Mouse (Mus musculus) G1E (cell line): ENCODE data around the gene Rngtt. TPM values are rescaled to one million over a fixed set of nuclear protein-coding genes. Genes with fewer than 3 reads are reported as not detected.

Experiments used
- ATAC-seq: 2 replicates; pipeline ENCODE4 v1.8.0; 2016; ENCODE audit warnings: mild to moderate bottlenecking; ENCODE audit not compliant: insufficient number of reproducible peaks, poor library complexity, low FRiP score, severe bottlenecking; ENCODE audit errors: extremely low read depth
- DNase-seq: peaks from one replicate; pipeline ENCODE4 v3.0.0; 2012; ENCODE audit warnings: low spot score
- H3K27me3 ChIP-seq: 2 replicates; pipeline ENCODE4 v1.6.1; 2012; ENCODE audit warnings: mild to moderate bottlenecking, low read length, inconsistent platforms; ENCODE audit not compliant: insufficient read depth
- H3K36me3 ChIP-seq: replicated peaks from 2 replicates; pipeline ENCODE3; 2012; ENCODE audit warnings: mild to moderate bottlenecking, inconsistent platforms
- H3K4me1 ChIP-seq: 2 replicates; pipeline ENCODE4 v1.6.1; 2012; ENCODE audit warnings: low read depth, low read length, inconsistent platforms, mixed read lengths; ENCODE audit not compliant: insufficient read depth
- H3K4me3 ChIP-seq: 2 replicates; pipeline ENCODE4 v1.5.1; 2012; ENCODE audit warnings: low read depth, mild to moderate bottlenecking, inconsistent platforms, low read length, moderate library complexity, mixed read lengths
- H3K9me3 ChIP-seq: replicated peaks from 2 replicates; pipeline ENCODE4 v1.6.1; 2012; ENCODE audit warnings: inconsistent platforms
- CTCF ChIP-seq: IDR thresholded peaks from 2 replicates; pipeline ENCODE4 v1.5.1; 2012; ENCODE audit warnings: low read depth, low read length, inconsistent platforms, mixed read lengths
- GATA1 ChIP-seq: IDR thresholded peaks from 2 replicates; pipeline ENCODE4 v1.6.1; 2012; ENCODE audit warnings: borderline replicate concordance, low read length, inconsistent platforms, mixed read lengths
- GATA2 ChIP-seq: IDR thresholded peaks from 2 replicates; pipeline ENCODE4 v1.6.1; 2012; ENCODE audit warnings: low read depth, low read length, inconsistent platforms, borderline replicate concordance
- POLR2AphosphoS5 ChIP-seq: IDR thresholded peaks from 2 replicates; pipeline ENCODE4 v1.6.1; 2012; ENCODE audit warnings: low read depth, low read length, inconsistent platforms; ENCODE audit not compliant: insufficient replicate concordance
- TAL1 ChIP-seq: conservative IDR thresholded peaks from 2 replicates; pipeline ENCODE4 v1.6.1; 2012; ENCODE audit warnings: low read depth, low read length, inconsistent platforms, mixed read lengths
- polyA plus RNA-seq: library from polyadenylated mRNA; stranded (reverse); fragments of >175 nt; gene quantifications from 2 replicates; pipeline ENCODE4 v1.2.3, GENCODE M21; 2012
- total RNA-seq, 2 experiments: library from RNA; stranded (forward) in 1 of 2; stranded (reverse) in 1 of 2; fragments of 200-1000 nt in 1 of 2; fragments of >200 nt in 1 of 2; fragmentation: Nextera tagmentation in 1 of 2; gene quantifications; 2 replicates each; pipeline ENCODE4 v1.2.3; 2014 to 2017

Rngtt gene
- total and polyA plus RNA-seq, 3 experiments = 5.6 to 46.2 (median 35.7) TPM

GRCm38 (mm10) chr4:33520938-33521337 lies 210.8 kb downstream of the Rngtt start:
- ATAC-seq = no peak
- TF ChIP-seq CTCF (no peak), GATA2 (no peak), TAL1 (no peak), POLR2AphosphoS5 (no peak), GATA1 (no peak)

GRCm38 (mm10) chr4:33523774-33524173 lies 213.7 kb downstream of the Rngtt start:
- Histone ChIP-seq H3K4me3 (no peak overlapping the region), H3K4me1 (no peaks in the 10 kb centered on the region), H3K36me3 (no peaks in the 10 kb centered on the region), H3K9me3 (no peaks in the 10 kb centered on the region), H3K27me3 (peaks cover 20% of the 10 kb centered on the region)
- no peak for ATAC-seq
- DNase-seq = no peak
- no peak for TF ChIP-seq POLR2AphosphoS5
- no peak for TF ChIP-seq GATA2
- TF ChIP-seq TAL1 = no peak
- no peak for TF ChIP-seq CTCF
- no peak for TF ChIP-seq GATA1

More at GRCm38 (mm10) chr4:33520938-33521337, 210.8 kb downstream of the Rngtt start:
- peaks cover 23% of the 10 kb centered on the region for H3K27me3 ChIP-seq
- H3K36me3 ChIP-seq = no peaks in the 10 kb centered on the region
- no peaks in the 10 kb centered on the region for H3K4me1 ChIP-seq
- DNase-seq = no peak
- H3K9me3 ChIP-seq = no peaks in the 10 kb centered on the region
- H3K4me3 ChIP-seq = no peak overlapping the region

- TF ChIP-seq TAL1 (no peak), POLR2AphosphoS5 (no peak), GATA2 (no peak), GATA1 (no peak), CTCF (no peak)
- ATAC-seq = no peak
- DNase-seq = no peak
Observed at GRCm38 (mm10) chr4:33524481-33525141, 214.5 kb downstream of the Rngtt start.

GRCm38 (mm10) chr4:33525272-33525671 lies 215.2 kb downstream of the Rngtt start:
- Histone ChIP-seq H3K4me1 (no peaks in the 10 kb centered on the region), H3K36me3 (no peaks in the 10 kb centered on the region), H3K4me3 (no peak overlapping the region), H3K27me3 (peaks cover 14% of the 10 kb centered on the region), H3K9me3 (no peaks in the 10 kb centered on the region)
- DNase-seq = no peak
- TF ChIP-seq TAL1 = no peak
- TF ChIP-seq GATA1 = no peak
- no peak for TF ChIP-seq GATA2
- TF ChIP-seq CTCF = no peak
- no peak for TF ChIP-seq POLR2AphosphoS5
- ATAC-seq = no peak

More at GRCm38 (mm10) chr4:33524481-33525141, 214.5 kb downstream of the Rngtt start:
- no peak overlapping the region for H3K4me3 ChIP-seq
- no peaks in the 10 kb centered on the region for H3K4me1 ChIP-seq
- no peaks in the 10 kb centered on the region for H3K9me3 ChIP-seq
- H3K36me3 ChIP-seq = no peaks in the 10 kb centered on the region
- H3K27me3 ChIP-seq = peaks cover 17% of the 10 kb centered on the region

- Histone ChIP-seq H3K27me3 (peaks cover 13% of the 10 kb centered on the region), H3K9me3 (no peaks in the 10 kb centered on the region), H3K36me3 (no peaks in the 10 kb centered on the region), H3K4me1 (no peaks in the 10 kb centered on the region), H3K4me3 (no peak overlapping the region)
- no peak for TF ChIP-seq POLR2AphosphoS5
- TF ChIP-seq GATA2 = no peak
- no peak for TF ChIP-seq GATA1
- TF ChIP-seq TAL1 = no peak
- no peak for TF ChIP-seq CTCF
- DNase-seq = no peak
- no peak for ATAC-seq
Observed at GRCm38 (mm10) chr4:33526092-33526491, 216.0 kb downstream of the Rngtt start.

GRCm38 (mm10) chr4:33526675-33527074 lies 216.6 kb downstream of the Rngtt start:
- peaks cover 9% of the 10 kb centered on the region for H3K27me3 ChIP-seq
- H3K9me3 ChIP-seq = no peaks in the 10 kb centered on the region
- TF ChIP-seq TAL1 (no peak), GATA1 (no peak), POLR2AphosphoS5 (no peak), GATA2 (no peak), CTCF (no peak)
- H3K4me1 ChIP-seq = no peaks in the 10 kb centered on the region
- ATAC-seq (no peak), DNase-seq (no peak)
- H3K36me3 ChIP-seq = no peaks in the 10 kb centered on the region
- no peak overlapping the region for H3K4me3 ChIP-seq

GRCm38 (mm10) chr4:33532596-33532995 lies 222.5 kb downstream of the Rngtt start:
- no peaks in the 10 kb centered on the region; the same call in 1 of the 2 replicates for H3K27me3 ChIP-seq
- DNase-seq = no peak
- TF ChIP-seq POLR2AphosphoS5 = no peak
- TF ChIP-seq CTCF = no peak
- no peak for TF ChIP-seq TAL1
- TF ChIP-seq GATA1 = no peak
- no peak for TF ChIP-seq GATA2
- no peaks in the 10 kb centered on the region for H3K36me3 ChIP-seq
- ATAC-seq = no peak
- no peak overlapping the region for H3K4me3 ChIP-seq
- no peaks in the 10 kb centered on the region for H3K9me3 ChIP-seq
- no peaks in the 10 kb centered on the region for H3K4me1 ChIP-seq
